ENCODE assay signal across 16 mouse cellular contexts in genomic region chr12:102139710-102140109, GRCm38 (mm10). TPM values are rescaled to one million over a fixed set of nuclear protein-coding genes. Genes with fewer than 3 reads are reported as not detected.
A peak's percentile ranks its signal among the peaks of the same experiment; 100 is the strongest.
DNase-seq lines count a peak whose midpoint lies in the region; ATAC-seq lines count a peak whose summit lies in the region.
"Had no signal": no experiment of that assay in that cellular context is flagged by ENCODE, and none has a peak within 500 bp of the region (broad histone marks: within the 10 kb centered on the region; RNA-seq: fewer than 3 reads in every experiment).

No protein-coding gene starts in this region.

- H3K9me3 ChIP-seq in heart, embryonic 11.5 days (replicated peaks; ENCODE audit: control insufficient read depth, low read length) = no peaks in the 10 kb centered on the region
- H3K9me3 ChIP-seq in forebrain, embryonic 10.5 days = no peaks in the 10 kb centered on the region
- H3K9me3 ChIP-seq in forebrain, embryonic 11.5 days (ENCODE audit: control insufficient read depth, low read length) = no peaks in the 10 kb centered on the region

- WGBS in heart, embryonic 11.5 days (ENCODE audit: insufficient replicate concordance) = 55% methylated on average over 10 of the region's 10 CpGs
- 91% methylated on average over 10 of the region's 10 CpGs for WGBS in forebrain, embryonic 10.5 days
- WGBS in forebrain, embryonic 11.5 days = 93% methylated on average over 10 of the region's 10 CpGs

- no peak overlapping the region for H3K4me3 ChIP-seq in heart, embryonic 11.5 days (ENCODE audit: low read depth, low read length)
- H3K4me3 ChIP-seq in forebrain, embryonic 10.5 days = no peak overlapping the region
- H3K4me3 ChIP-seq in forebrain, embryonic 11.5 days (ENCODE audit: low read depth, low read length) = no peak overlapping the region

- H3K9ac ChIP-seq in heart, embryonic 11.5 days (ENCODE audit: low read depth, low read length) = no peak overlapping the region
- no peak overlapping the region for H3K9ac ChIP-seq in forebrain, embryonic 11.5 days (ENCODE audit: low read length)

- no peaks in the 10 kb centered on the region for H3K4me1 ChIP-seq in heart, embryonic 11.5 days (ENCODE audit: control insufficient read depth, insufficient read depth, low read length)
- H3K4me1 ChIP-seq in forebrain, embryonic 10.5 days = no peaks in the 10 kb centered on the region
- no peaks in the 10 kb centered on the region for H3K4me1 ChIP-seq in forebrain, embryonic 11.5 days (replicated peaks; ENCODE audit: control insufficient read depth, insufficient read depth, low read length)

- no peaks in the 10 kb centered on the region; the same call in 1 of the 2 replicates for H3K27me3 ChIP-seq in heart, embryonic 11.5 days (ENCODE audit: control insufficient read depth, insufficient read depth, low read length)
- H3K27me3 ChIP-seq in forebrain, embryonic 10.5 days (ENCODE audit: poor library complexity, severe bottlenecking) = no peaks in the 10 kb centered on the region
- H3K27me3 ChIP-seq in forebrain, embryonic 11.5 days (ENCODE audit: control insufficient read depth, insufficient read depth, low read length) = no peaks in the 10 kb centered on the region

- no peak overlapping the region for H3K4me2 ChIP-seq in heart, embryonic 11.5 days
- no peak overlapping the region for H3K4me2 ChIP-seq in forebrain, embryonic 11.5 days (ENCODE audit: low read depth, low read length, severe bottlenecking)

- no peak for ATAC-seq in heart, embryonic 11.5 days (replicated peaks; ENCODE audit: insufficient number of reproducible peaks, low FRiP score, low TSS enrichment)
- ATAC-seq in forebrain, embryonic 11.5 days (replicated peaks; ENCODE audit: low FRiP score) = no peak
- ATAC-seq: hindbrain, postnatal 0 days had no signal

- intact Hi-C loops in left cerebral cortex, postnatal 36 days (cut with DNase I) = no loop called here

- H3K36me3 ChIP-seq in heart, embryonic 11.5 days (ENCODE audit: control insufficient read depth, insufficient read depth, low read length) = no peaks in the 10 kb centered on the region
- no peaks in the 10 kb centered on the region for H3K36me3 ChIP-seq in forebrain, embryonic 10.5 days (replicated peaks)
- H3K36me3 ChIP-seq in forebrain, embryonic 11.5 days (ENCODE audit: control insufficient read depth, insufficient read depth, low read length) = no peaks in the 10 kb centered on the region

- no peak overlapping the region for H3K27ac ChIP-seq in heart, embryonic 11.5 days (ENCODE audit: low read depth, low read length)
- no peak overlapping the region for H3K27ac ChIP-seq in forebrain, embryonic 10.5 days
- no peak overlapping the region for H3K27ac ChIP-seq in forebrain, embryonic 11.5 days (ENCODE audit: low read depth, low read length)
- H3K27ac ChIP-seq: hindbrain, postnatal 0 days had no signal

- peak; percentile 95 for DNase-seq in heart, adult 11 months
- peak; percentile 37 to 40 for DNase-seq in frontal cortex, postnatal 14 days (ENCODE audit: low spot score in 2 of 2)
- DNase-seq in layer of hippocampus, adult 18-20 months (ENCODE audit: low spot score in 2 of 2) = peak; percentile 65 to 86
- peak; percentile 59 for DNase-seq in left cerebral cortex, postnatal 36 days (ENCODE audit: low spot score in 2 of 2)
- DNase-seq in forebrain, embryonic 10.5 days (ENCODE audit: extremely low spot score, low spot score) = no peak
- DNase-seq in forebrain, embryonic 11.5 days (ENCODE audit: low spot score) = no peak
- no peak for DNase-seq in T-cell, adult 2 months (ENCODE audit: low spot score)
- DNase-seq: adrenal gland, adult 2 months; cerebellum, adult 11 months; kidney, postnatal 14 days; liver; lung, postnatal 14 days; thymus, postnatal 4 days had no signal

RNA-seq across cellular contexts. Expression of gene Slc24a4, which starts 11.2 kb away (rescaled TPM):
- polyA plus RNA-seq in heart, embryonic 11.5 days (2014; fragmentation: Nextera tagmentation; extraction: Ambion mirVana) = 1.8 and 1.9 TPM in 2 replicates
- 10 to 100 TPM; 46.6 to 51.9 TPM for total RNA-seq in layer of hippocampus, adult 18-20 months (2021)
- 10 to 100 TPM; 37.1 to 53.5 TPM for total RNA-seq in left cerebral cortex, postnatal 36 days (2021)
- 0.06 TPM in 1 of 2 replicates, not detected in the other for polyA plus RNA-seq in forebrain, embryonic 10.5 days (2016; fragmentation: Nextera tagmentation; extraction: Ambion mirVana)
- 0.13 and 0.16 TPM in 2 replicates for polyA plus RNA-seq in forebrain, embryonic 11.5 days (2014; fragmentation: Nextera tagmentation; extraction: Ambion mirVana)
- total RNA-seq: gastrocnemius, adult 18-20 months had no signal

Comparison
In these comparisons a context has a peak if more than half of its experiments do, and no peak if none do; other contexts are left out.
1. DNase-seq: peak in heart, adult 11 months (single experiment), frontal cortex, postnatal 14 days (2 of 2), layer of hippocampus, adult 18-20 months (2 of 2) and left cerebral cortex, postnatal 36 days (2 of 2); none in forebrain, embryonic 10.5 days (single experiment), forebrain, embryonic 11.5 days (single experiment) and T-cell, adult 2 months (single experiment).